Mouse (Mus musculus) heart, adult 2 months (tissue): ENCODE measurements at regions not wholly inside any gene's neighbourhood (a gene's known extent, or its start where the extent isn't known, plus 50 kb on each side); places are given as distances from the start of the nearest gene placed in this dataset.

Experiments
- DNase-seq, 2 experiments: peaks; one replicate each; pipeline ENCODE4 v3.0.0; 2021
- H3K27ac ChIP-seq: fragments of 200-600 bp; 2 replicates; pipeline ENCODE4 v1.8.1; 2022
- H3K27me3 ChIP-seq: fragments of 200-500 bp; 2 replicates; pipeline ENCODE4 v1.6.1; 2012; ENCODE audit warnings: mild to moderate bottlenecking, low read length, inconsistent platforms, mixed read lengths; ENCODE audit not compliant: control insufficient read depth, insufficient read depth
- H3K36me3 ChIP-seq: fragments of 200-500 bp; 2 replicates; pipeline ENCODE4 v1.6.1; 2012; ENCODE audit warnings: low read length, inconsistent platforms; ENCODE audit not compliant: control insufficient read depth, insufficient read depth
- H3K4me1 ChIP-seq: fragments of 200-500 bp; 2 replicates; pipeline ENCODE4 v1.6.1; 2011; ENCODE audit warnings: low read length; ENCODE audit not compliant: control insufficient read depth, insufficient read depth
- H3K4me3 ChIP-seq: fragments of 200-600 bp; 2 replicates; pipeline ENCODE4 v1.8.1; 2022
- H3K79me2 ChIP-seq: fragments of 200-500 bp; replicated peaks from 2 replicates; pipeline ENCODE4 v1.6.1; 2012; ENCODE audit warnings: mild to moderate bottlenecking, inconsistent platforms, low read length, moderate library complexity, mixed read lengths; ENCODE audit not compliant: control insufficient read depth, insufficient read depth
- H3K9ac ChIP-seq: fragments of 200-500 bp; 2 replicates; pipeline ENCODE4 v1.6.1; 2012; ENCODE audit warnings: low read depth, mild to moderate bottlenecking, control low read depth, inconsistent platforms, low read length, mixed read lengths
- CTCF ChIP-seq: fragments of 200-600 bp; IDR thresholded peaks from 2 replicates; pipeline ENCODE4 v1.8.1; 2022; ENCODE audit warnings: antibody characterized with exemption, mild to moderate bottlenecking, moderate library complexity
- EP300 ChIP-seq: fragments of 200-500 bp; IDR thresholded peaks from 2 replicates; pipeline ENCODE4 v1.6.1; 2011; ENCODE audit warnings: low read depth, low read length, control low read depth; ENCODE audit not compliant: insufficient read depth
- POLR2A ChIP-seq: fragments of 200-500 bp; IDR thresholded peaks from 2 replicates; pipeline ENCODE4 v1.6.1; 2011; ENCODE audit warnings: mild to moderate bottlenecking, low read depth, low read length, control low read depth; ENCODE audit not compliant: insufficient read depth
- WGBS: fragments of 180-500 bp; shearing (Covaris S2); methylation state at CpG from one replicate; pipeline ENCODE4 v1.1.7; 2018; 5-methylcytosine and 5-hydroxymethylcytosine counted together
- intact Hi-C: fragments of 180-260 bp; cut with DNase I; formaldehyde crosslinking; loops from one replicate; pipeline ENCODE4 v1.15.1; 2025

DNA sequence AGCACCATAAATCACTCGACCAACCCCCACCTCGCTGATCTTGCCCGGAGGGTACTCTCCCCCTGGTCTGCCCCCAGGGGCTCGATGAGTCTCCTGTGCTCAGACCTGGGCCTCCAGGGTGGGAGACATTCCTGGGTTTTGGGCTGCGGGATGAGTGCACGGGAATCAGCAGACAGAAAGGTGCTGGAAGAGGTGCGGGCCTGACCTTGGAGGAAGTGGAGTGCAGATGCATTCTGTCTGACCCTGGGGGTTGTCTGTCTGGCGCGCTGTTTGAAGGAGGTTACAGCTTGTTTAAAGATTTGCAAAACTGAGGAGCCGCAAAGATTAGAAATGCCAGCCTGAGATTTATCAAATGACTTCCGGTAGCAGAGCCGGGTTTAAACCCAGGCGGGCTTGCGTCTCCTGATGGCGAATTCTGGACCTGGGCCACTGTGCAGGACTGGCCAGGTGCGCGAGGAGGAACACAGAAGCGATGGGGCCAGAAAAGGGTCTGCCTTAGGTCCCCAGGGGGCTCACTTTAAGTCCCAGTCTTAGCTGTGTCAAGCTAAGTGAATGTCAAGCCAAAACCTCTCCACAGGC lies 257.9 kb upstream of the Nfe2l3 start:
- Histone ChIP-seq H3K36me3 (no peaks in the 10 kb centered on the region), H3K4me3 (no peak overlapping the region), H3K27me3 (peaks cover 13% of the 10 kb centered on the region), H3K27ac (no peak overlapping the region), H3K9ac (no peak overlapping the region), H3K79me2 (no peaks in the 10 kb centered on the region), H3K4me1 (no peaks in the 10 kb centered on the region)
- no peak for DNase-seq
- 42% methylated on average over 18 of the region's 18 CpGs for WGBS
- intact Hi-C loops, result loop anchor here (10.0 kb wide), 1 partner anchor 1540 kb away; the partner anchor contains the start of gene Tax1bp1
- TF ChIP-seq CTCF, result no peak
- no peak for TF ChIP-seq EP300
- TF ChIP-seq POLR2A, result no peak

DNA sequence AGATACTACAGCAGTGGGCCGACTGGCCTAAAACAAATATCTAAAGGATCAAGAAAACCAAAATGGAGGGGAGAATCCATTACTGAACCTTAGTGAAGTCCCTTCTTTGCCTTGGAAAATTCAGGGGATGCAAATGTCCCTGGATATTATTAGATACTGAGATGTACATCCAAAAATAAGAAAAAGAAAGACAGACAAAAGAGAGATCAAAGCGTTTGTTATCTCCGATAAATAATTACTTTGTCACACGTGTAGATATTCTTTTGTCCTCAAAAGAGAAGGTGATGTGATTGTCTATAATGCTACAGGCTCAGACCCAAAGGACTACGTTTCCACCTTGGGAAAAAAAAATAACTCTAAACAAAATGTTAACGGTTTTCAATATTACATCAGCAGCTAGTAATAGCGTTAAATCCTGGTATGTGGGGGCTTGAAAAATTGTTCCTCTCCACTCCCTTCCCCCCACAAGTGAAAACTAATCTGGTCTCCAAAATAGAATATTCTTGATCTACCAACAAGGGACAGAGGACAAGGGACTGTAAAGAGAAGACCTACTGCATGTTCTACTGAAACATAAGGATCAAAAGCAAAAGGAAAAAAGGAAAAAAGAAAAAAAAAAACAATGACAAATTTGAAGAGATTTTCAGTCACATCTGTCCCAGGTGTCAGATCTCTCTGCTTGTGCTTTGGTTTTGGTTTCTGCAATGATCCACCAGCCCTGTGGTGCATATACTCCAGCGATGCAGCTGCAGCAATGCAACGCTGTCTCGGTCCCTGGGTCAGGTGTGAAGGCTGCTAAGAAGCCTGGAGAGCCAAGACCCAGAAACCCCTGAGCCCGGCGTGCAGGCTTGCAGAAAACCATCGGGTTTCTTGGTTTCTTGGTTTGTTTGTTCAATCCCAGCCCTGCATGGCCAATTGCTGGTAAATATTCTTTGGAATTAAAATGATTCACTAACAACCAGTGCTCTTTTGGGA lies 256.6 kb upstream of the Nfe2l3 start:
- peaks cover 13% of the 10 kb centered on the region for H3K27me3 ChIP-seq
- no peak overlapping the region for H3K4me3 ChIP-seq
- no peaks in the 10 kb centered on the region for H3K4me1 ChIP-seq
- H3K36me3 ChIP-seq, result no peaks in the 10 kb centered on the region
- no peak for DNase-seq
- H3K79me2 ChIP-seq, result no peaks in the 10 kb centered on the region
- intact Hi-C loops, result loop anchor here (10.0 kb wide), 1 partner anchor 1539 kb away; the partner anchor contains the start of gene Tax1bp1
- H3K9ac ChIP-seq, result no peak overlapping the region
- TF ChIP-seq CTCF, result no peak
- TF ChIP-seq EP300, result no peak
- no peak for TF ChIP-seq POLR2A
- no peak overlapping the region for H3K27ac ChIP-seq
- WGBS, result 51% methylated on average over 13 of the region's 13 CpGs

DNA sequence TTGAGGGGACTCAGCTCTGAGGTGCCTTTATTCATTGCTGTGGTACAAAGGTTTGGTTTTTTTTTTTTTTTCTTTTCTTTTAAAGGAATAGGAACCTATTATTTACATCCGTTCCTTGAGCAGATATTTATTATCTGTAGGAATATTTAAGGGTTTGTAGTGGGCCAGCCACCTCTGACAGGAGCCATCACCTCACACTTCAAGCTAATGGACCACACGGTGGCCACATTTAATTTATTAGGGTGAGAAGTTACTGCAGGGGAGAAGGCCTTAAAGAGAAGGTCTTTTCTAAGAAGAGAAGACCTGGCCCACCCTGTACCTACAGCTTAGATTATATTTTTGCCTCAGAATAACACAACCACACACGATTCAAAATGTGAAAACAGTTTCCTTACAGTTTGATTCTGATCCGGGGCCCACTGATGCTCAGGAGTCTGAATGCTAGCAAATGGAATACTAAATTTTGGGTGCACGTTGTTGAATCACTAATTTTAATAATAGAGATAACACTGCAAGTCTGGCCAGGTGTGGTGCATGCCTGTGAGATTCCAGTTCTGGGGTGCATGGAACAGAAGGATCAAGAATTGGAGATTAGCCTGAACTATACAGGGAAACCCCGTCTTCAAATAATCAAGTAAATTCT lies 255.6 kb upstream of the Nfe2l3 start:
- DNase-seq, result no peak
- H3K27ac ChIP-seq, result no peak overlapping the region
- intact Hi-C loops, result loop anchor here (10.0 kb wide), 1 partner anchor 1538 kb away; the partner anchor contains the start of gene Tax1bp1
- H3K4me3 ChIP-seq, result no peak overlapping the region
- H3K9ac ChIP-seq, result no peak overlapping the region
- peaks cover 13% of the 10 kb centered on the region for H3K27me3 ChIP-seq
- TF ChIP-seq EP300 (no peak), POLR2A (no peak), CTCF (no peak)
- H3K79me2 ChIP-seq, result no peaks in the 10 kb centered on the region
- 35% methylated on average over 6 of the region's 6 CpGs for WGBS
- no peaks in the 10 kb centered on the region for H3K36me3 ChIP-seq
- no peaks in the 10 kb centered on the region for H3K4me1 ChIP-seq

DNA sequence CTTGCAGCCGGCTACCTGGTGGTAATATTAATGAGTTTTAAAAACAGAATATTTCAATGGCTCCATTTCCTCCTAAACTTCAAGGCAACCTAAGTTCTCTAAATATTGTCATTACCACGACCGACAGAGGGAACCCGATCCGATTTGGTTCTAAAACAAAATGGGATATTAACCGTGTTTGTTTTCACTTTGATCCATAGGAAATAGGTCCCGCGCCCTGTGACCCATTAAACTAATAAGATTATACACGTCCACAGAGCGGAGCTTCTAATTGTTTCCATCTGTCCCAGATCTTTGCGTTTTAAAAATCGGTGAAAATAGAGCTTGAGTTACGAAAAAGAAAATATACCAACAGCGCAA lies 254.8 kb upstream of the Nfe2l3 start:
- peaks cover 13% of the 10 kb centered on the region for H3K27me3 ChIP-seq
- no peaks in the 10 kb centered on the region for H3K4me1 ChIP-seq
- WGBS, result 6% methylated on average over 14 of the region's 14 CpGs
- no peak for TF ChIP-seq EP300
- no peak for TF ChIP-seq CTCF
- no peak for TF ChIP-seq POLR2A
- H3K9ac ChIP-seq, result no peak overlapping the region
- H3K79me2 ChIP-seq, result no peaks in the 10 kb centered on the region
- H3K36me3 ChIP-seq, result no peaks in the 10 kb centered on the region
- DNase-seq, result no peak
- 0 out of 2 replicates have a peak overlapping the region, but pooled peaks have one; percentile 7 for H3K27ac ChIP-seq
- H3K4me3 ChIP-seq, result peak overlapping the region; percentile 32
- intact Hi-C loops, result loop anchor here (2.0 to 10.0 kb wide), 2 partner anchors 1537 to 1961 kb away; partner anchors contain the start of gene Tax1bp1

DNA sequence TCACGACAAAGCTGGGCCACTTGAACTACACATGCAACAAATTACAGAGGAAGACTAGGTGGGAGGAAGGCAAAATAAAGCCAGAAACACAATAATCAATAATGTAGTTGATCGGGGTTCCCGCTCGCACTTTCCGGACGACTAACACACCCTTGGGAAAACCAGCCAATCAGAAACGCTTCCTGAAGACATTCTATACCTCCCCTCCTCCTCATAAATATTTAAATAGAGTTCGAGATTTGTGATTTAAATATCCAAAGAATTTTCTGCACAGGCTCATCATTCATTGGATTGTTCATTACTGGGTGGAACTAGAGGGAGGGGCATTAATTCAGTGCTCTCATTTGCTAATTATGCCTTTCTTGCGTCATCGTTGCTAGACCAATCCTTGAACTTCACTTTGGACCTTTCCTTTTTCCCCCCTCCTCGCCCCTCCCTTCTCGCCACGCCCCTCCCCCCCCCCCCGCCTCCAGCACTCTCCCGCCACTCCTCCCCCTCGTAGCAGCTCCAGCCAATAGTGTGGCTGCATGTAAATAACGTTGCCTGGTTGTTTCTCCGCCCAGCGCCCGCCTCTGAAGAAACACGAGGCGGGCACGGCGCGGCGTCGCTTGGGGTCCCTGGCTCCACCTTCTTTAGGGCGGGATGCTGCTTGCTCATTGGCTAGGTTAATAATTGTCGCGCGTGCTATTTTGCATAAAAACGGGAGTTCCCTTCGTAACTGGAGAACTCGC lies 254.2 kb upstream of the Nfe2l3 start:
- Histone ChIP-seq H3K27ac (0 out of 2 replicates have a peak overlapping the region, but pooled peaks have one; percentile 7), H3K27me3 (peaks cover 15% of the 10 kb centered on the region), H3K4me3 (peak overlapping the region; percentile 32), H3K4me1 (no peaks in the 10 kb centered on the region), H3K36me3 (no peaks in the 10 kb centered on the region), H3K79me2 (no peaks in the 10 kb centered on the region), H3K9ac (no peak overlapping the region)
- TF ChIP-seq EP300 (no peak), POLR2A (no peak), CTCF (no peak)
- 2% methylated on average over 31 of the region's 34 CpGs for WGBS
- intact Hi-C loops, result loop anchor here (2.0 to 10.0 kb wide), 2 partner anchors 1537 to 1961 kb away; partner anchors contain the start of gene Tax1bp1
- peak; percentile 85 for DNase-seq
